Mouse (Mus musculus) layer of hippocampus, adult 2 months (tissue): ENCODE measurements around the gene Alpl. TPM values are rescaled to one million over a fixed set of nuclear protein-coding genes. Genes with fewer than 3 reads are reported as not detected.

ENCODE experiments used
- DNase-seq, 2 experiments: peaks; one replicate each; pipeline ENCODE4 v3.0.0; 2022; ENCODE audit warnings: low spot score in 2 of 2
- H3K27ac ChIP-seq: fragments of 200-600 bp; 2 replicates; pipeline ENCODE4 v1.8.1; 2022
- H3K4me3 ChIP-seq: fragments of 200-600 bp; 2 replicates; pipeline ENCODE4 v1.8.1; 2022; ENCODE audit warnings: mild to moderate bottlenecking
- CTCF ChIP-seq: fragments of 200-600 bp; conservative IDR thresholded peaks from 2 replicates; pipeline ENCODE4 v1.8.1; 2022; ENCODE audit warnings: antibody characterized with exemption, mild to moderate bottlenecking, moderate library complexity
- total RNA-seq, 2 experiments: library from RNA; stranded (reverse); gene quantifications; 2 replicates each; pipeline ENCODE4 v1.2.3; 2021

The Alpl gene
- total RNA-seq, 2 experiments from 2014 or later: 6.8 to 7.2 TPM

DNA sequence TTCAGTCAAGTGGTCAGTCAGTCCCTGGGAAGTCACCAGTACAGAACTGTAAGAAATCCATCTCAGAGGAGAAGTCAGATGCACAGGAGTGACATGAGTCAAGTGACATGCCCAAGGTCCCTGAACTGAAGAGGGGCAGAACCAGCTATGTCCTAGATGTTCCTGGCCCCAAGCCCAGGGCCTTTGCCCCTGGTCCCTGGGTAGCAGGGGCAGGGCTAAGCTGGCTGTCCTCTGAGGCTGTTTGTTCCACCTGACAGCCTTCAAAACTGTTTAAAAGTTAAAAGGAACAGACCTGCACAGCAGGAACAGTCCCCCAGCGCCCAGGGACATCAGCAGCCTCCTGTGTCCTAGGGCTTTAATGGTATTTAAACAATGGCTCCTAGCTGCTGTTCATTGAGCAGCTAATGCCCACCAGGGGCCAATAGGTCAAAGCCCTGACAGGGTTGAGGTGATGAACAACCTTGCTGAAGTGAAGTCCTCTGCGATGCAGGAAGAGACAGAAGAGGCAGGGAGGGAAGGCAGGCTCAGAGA is 22.8 kb downstream of the Alpl start:
- Histone ChIP-seq H3K4me3 (no peak overlapping the region), H3K27ac (no peak overlapping the region)
- TF ChIP-seq CTCF: no peak
- DNase-seq: no peak

DNA sequence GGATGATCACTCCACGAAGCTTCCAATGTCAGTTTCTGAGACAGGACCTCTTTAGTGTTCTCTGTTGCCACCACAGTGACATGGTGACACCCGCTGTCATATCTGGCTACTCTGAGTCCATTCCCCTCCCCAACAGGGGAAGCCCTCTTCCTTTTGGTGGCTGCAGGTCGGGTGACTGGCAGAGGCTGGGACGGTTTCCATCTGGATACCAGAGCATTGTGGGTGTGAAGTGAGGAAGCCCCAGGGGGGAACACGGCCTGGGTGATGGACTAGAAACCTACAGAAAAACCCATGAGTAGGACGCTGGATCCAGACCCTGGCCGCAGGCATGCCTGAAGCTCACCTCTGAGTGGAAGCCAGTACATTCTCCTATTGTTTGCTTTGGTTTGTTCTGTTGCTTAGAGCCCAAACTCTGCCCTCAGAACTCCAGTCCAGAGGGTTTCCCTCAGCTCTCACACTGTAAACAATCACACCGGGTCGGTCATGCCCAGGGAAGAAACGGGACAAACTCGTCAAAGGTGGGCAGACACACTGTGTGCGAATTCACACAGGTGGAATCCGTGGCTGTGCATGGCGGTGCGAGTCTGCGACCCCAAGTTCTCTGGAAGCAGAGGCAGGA is 23.6 kb downstream of the Alpl start:
- no peak overlapping the region for H3K27ac ChIP-seq
- no peak for DNase-seq

DNA sequence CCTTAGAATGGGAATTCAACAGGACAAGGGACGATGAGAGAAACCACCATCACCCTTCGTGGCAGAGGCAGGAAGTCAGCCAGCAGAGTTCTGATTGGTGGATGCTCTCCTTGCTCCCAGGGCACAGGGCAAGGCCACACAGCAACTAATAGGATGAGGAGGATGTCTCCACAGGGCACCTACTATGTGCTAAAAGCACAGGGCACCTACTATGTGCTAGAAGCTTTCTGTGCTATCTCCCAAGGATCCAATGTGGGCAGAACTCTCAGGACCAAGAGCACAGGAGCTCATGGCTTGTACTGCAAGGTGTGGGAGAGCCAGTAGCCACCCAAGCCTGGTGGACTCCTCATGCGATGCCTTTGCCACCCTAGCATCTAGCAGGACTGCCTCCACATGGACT is 24.4 kb downstream of the Alpl start:
- no peak for TF ChIP-seq CTCF
- Histone ChIP-seq H3K4me3 (no peak overlapping the region), H3K27ac (no peak overlapping the region)
- no peak for DNase-seq

More for the DNA sequence above, 23.6 kb downstream of the Alpl start:
- no peak for TF ChIP-seq CTCF
- no peak overlapping the region for H3K4me3 ChIP-seq

DNA sequence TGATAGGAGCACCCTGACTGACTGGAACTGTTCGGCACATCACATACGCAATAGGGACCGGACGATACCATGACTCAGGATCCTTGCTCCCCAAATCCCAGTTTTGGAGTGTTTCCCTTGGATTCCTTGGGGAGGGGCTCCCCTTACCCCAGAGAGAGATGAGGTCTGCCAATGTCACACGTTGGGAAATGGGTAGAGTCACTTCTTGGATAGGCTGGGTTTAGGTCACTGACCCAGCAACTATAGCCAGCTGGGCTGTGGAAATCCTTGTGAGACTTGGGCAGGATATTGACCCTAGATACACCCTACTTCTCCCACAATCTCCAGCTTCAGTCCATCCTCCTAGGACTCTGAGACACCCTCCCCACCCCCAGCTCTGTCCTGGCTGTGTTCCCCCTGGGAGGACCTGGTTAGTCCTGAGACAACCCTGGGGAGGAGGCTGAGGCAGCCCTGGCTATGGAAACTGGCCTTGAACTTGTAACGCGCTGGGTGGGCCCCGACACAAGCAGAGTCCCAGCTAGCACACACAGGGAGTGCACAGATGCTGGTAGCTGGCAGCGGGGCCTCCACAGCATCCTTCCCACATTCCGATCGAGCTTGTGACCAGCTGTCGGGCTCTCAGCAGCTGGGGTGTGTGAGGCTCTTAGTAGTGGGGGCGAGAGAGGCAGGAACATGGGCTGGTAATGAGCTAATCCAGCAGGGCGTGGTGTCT is 25.1 kb downstream of the Alpl start:
- H3K27ac ChIP-seq: no peak overlapping the region
- no peak for DNase-seq
- TF ChIP-seq CTCF: no peak
- no peak overlapping the region for H3K4me3 ChIP-seq

DNA sequence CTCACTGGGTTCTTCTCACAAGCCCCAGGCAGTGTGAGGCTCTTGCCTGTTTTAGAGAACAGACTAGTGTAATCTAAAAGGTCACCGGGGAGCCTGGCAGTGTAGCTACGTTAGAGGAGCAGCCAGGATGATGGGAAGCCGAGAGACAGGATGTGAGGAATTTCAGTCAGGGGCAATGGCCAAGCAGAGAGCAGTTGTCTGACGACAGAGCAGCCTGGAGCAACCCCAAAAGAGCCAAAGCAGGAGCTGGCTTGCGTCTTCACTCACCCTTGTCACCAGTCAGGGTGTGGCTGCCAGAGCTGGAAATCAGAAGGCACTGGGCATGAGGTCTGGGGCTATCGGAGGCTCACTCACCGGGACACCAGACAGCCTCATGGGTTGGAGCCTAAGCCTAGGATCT is 26.5 kb downstream of the Alpl start:
- no peak overlapping the region for H3K27ac ChIP-seq
- no peak for DNase-seq
- no peak overlapping the region for H3K4me3 ChIP-seq
- TF ChIP-seq CTCF: no peak

DNA sequence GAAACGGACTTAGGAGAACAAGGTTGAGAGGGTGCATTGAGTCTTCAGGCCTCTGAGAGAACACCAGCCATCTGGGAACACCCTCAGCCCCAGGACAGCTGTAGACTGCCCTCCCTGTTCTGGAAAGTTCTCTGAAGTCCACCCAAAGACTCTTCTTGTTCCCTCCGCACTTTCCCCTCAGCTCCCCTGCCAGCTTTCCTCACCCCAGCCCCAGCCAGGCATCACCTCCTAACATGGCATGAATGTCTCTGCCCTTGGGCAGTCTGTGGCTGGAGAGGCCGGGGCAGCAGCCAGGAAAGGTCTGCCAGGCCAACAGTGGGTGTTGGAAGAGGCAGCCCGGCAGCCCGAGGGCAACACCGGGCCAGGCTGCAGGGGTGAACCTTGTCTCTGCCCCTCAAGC is 27.4 kb downstream of the Alpl start:
- Histone ChIP-seq H3K4me3 (no peak overlapping the region), H3K27ac (no peak overlapping the region)
- no peak for DNase-seq
- TF ChIP-seq CTCF: no peak

DNA sequence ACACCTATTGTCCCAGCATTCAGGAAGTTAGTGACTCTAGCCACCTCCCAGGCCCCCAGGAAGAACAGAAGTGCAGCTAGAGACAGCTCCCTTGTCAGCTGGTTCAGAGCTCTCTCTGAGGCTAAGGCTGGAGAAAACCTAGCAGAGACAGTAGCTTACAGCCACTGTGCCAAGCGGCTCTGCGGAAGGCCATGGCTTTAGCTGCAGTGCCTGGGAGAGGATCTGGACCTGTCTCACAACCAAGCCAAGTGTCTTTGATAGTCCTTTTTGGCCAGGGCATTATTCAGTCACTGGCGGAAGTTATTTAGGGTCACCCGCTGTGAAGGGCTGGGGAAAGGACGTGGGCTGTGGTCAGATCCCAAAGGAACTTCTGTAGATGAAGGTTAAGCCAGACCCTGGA is 27.8 kb downstream of the Alpl start:
- no peak for DNase-seq
- no peak for TF ChIP-seq CTCF
- no peak overlapping the region for H3K27ac ChIP-seq
- H3K4me3 ChIP-seq: no peak overlapping the region

DNA sequence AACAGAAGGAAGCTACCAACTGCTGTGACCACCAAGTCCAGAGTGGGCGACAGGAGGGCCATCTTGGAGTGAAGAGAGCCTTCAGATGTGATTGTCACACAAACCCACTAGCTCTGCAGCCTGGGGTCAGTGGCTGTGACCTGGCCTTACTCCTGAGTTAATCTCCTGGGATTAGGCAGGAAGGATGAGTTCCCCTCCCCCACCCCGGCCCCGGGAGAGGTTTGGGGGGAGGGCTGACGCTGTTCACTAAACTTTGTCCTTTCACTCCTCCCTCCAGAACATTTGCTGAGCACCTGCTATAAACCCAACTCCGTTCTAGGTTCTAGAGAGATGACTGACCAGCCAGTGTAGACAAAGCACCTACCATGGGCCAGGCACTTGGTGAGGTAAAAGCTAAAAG is 29.8 kb downstream of the Alpl start:
- Histone ChIP-seq H3K27ac (no peak overlapping the region), H3K4me3 (no peak overlapping the region)
- TF ChIP-seq CTCF: no peak
- DNase-seq: no peak

DNA sequence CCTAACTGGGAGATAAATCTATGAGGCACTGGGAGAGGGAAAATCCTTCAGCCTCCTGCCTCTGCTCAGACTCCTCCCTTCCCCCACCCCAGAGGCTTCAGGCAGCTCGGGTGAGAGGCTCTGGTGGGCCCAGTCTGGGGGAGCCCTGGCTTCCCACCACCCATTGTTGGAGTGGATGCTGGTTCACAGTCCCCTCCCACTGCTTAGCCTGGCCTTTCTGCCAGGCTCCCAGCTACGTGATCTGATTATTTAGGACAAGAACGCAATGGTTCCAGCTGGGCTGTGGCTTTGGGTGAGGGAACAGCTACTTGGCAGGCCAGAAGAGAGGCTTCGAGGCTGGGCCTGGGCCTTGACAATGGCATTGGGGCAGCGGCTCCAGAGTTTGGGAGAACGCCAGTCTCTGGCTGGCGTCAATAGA is 30.6 kb downstream of the Alpl start:
- peak; percentile 40 to 66 for DNase-seq
- no peak for TF ChIP-seq CTCF
- Histone ChIP-seq H3K27ac (peak overlapping the region; percentile 68; the same call in 1 of the 2 replicates), H3K4me3 (no peak overlapping the region)

DNA sequence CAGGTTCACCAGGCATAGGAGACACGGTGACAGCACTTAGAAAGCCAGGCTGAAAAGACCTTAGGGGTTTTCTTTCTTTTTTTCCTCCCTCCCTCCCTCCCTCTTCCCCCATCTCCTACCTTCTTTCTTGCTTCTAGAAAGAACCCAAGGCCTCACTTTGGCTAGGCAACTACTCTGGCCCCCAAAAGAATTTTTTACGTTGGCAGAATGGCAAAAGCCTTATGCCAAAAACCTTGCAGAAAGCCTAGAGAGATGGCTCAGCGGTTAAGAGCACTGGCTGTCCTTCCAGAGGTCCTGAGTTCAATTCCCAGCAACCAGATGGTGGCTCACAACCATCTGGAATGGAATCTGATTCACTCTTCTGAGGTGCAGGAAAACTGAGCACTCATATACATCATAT is 31.6 kb downstream of the Alpl start:
- DNase-seq: no peak
- TF ChIP-seq CTCF: no peak
- peak overlapping the region; percentile 68; the same call in 1 of the 2 replicates for H3K27ac ChIP-seq
- H3K4me3 ChIP-seq: no peak overlapping the region

DNA sequence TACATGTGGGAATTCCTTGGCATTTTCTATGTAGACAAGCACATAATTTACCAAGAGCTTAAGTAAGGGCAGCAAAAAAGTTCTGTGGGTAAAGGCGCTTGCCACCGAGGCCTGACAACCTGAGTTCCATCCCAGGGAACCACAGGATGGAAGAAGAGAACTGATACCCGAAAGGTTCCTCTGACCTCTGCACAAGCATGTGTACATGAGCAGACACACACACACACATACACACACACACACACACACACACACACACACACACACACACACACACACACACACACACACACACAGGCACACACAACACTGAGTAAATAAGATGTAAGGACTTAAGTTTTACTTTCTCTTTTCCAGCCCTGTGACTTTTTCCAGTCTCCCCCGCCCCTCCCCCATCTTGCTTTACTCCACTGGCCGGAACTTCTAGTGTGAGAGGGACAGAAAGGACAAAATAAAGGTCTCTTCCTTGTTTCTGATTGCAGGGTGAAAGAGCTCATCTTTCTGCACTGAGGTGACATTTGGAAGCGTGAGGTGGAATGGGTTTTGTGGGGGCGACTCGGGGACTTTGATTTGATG is 32.2 kb downstream of the Alpl start:
- no peak for DNase-seq
- no peak overlapping the region for H3K4me3 ChIP-seq
- TF ChIP-seq CTCF: no peak
- no peak overlapping the region for H3K27ac ChIP-seq

DNA sequence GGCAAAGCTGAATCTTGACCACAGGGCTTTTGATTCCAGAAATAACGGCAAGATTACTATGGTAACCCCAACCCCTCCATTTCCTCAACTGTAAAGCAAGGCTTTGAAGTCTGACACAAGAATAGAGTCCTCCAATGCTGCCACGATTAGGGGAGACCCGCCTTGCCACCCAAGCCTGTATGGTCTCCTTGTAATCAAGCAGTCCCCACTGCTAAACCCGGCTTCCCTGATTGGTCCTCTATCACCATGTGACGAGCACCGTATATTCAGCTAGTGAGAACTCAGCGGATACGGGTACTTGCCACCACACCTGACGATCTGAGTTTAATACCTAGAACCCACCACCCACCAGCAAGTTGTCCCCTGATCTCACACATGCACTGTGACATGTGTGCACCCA is 33.3 kb downstream of the Alpl start:
- TF ChIP-seq CTCF: no peak
- no peak for DNase-seq
- Histone ChIP-seq H3K4me3 (no peak overlapping the region), H3K27ac (no peak overlapping the region)

DNA sequence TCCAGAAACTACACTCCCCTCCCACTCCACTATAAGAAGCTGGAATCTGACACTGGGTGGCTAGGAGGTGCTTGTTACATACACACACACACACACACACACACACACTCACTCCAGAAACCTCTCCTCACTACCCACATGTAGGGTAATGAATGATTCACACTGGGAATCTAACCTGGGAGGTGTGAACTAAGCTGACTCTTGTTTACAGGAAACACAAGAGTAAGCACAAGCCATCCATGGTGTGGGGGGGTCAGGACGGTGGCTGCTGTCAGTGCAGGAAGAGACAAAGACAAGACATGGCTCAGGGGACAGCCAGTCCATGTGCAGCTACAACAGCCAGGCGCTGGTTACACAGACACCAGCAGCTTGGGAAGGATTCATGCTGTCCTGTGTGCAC is 41.7 kb downstream of the Alpl start:
- TF ChIP-seq CTCF: no peak
- no peak for DNase-seq
- no peak overlapping the region for H3K4me3 ChIP-seq
- no peak overlapping the region for H3K27ac ChIP-seq
